Mouse (Mus musculus) regulatory T cell (primary cell): ENCODE measurements around the gene Gpsm1.

Experiments
- in situ Hi-C: fragments of 300-600 bp; cut with MboI, MseI; formaldehyde crosslinking; loops from one replicate; pipeline ENCODE4 v1.15.1; 2025; ENCODE audit warnings: high pct_unique_total_duplicates

The Gpsm1 gene

GRCm38 (mm10) chr2:26315072-26315924 lies at the start of gene Gpsm1:
Gpsm1 (plus strand) TSS chr2:26315515.
- in situ Hi-C loops = no loop called here

- in situ Hi-C loops = no loop called here
Measured at GRCm38 (mm10) chr2:26266066-26266742, 49.1 kb upstream of the Gpsm1 start.

- in situ Hi-C loops = no loop called here
Measured at GRCm38 (mm10) chr2:26268216-26268615, 47.1 kb upstream of the Gpsm1 start.

GRCm38 (mm10) chr2:26273611-26274010 lies 41.7 kb upstream of the Gpsm1 start:
- in situ Hi-C loops = loop anchor here (5.0 kb wide), 1 partner anchor 116 kb away; no protein-coding TSS in a partner anchor

GRCm38 (mm10) chr2:26279712-26280111 lies 35.6 kb upstream of the Gpsm1 start:
- in situ Hi-C loops = no loop called here

- in situ Hi-C loops = no loop called here
Measured at GRCm38 (mm10) chr2:26280594-26280993, 34.7 kb upstream of the Gpsm1 start.

- in situ Hi-C loops = no loop called here
Measured at GRCm38 (mm10) chr2:26285804-26286203, 29.5 kb upstream of the Gpsm1 start.

GRCm38 (mm10) chr2:26286391-26286790 lies 28.9 kb upstream of the Gpsm1 start:
- in situ Hi-C loops = no loop called here

- in situ Hi-C loops = no loop called here
Measured at GRCm38 (mm10) chr2:26290133-26290532, 25.2 kb upstream of the Gpsm1 start.

- in situ Hi-C loops = no loop called here
Measured at GRCm38 (mm10) chr2:26294457-26294856, 20.9 kb upstream of the Gpsm1 start, which contains the start of gene Ccdc187. Ccdc187 (minus strand) TSS chr2:26294557.

- in situ Hi-C loops = no loop called here
Measured at GRCm38 (mm10) chr2:26296606-26297195, 18.6 kb upstream of the Gpsm1 start.

GRCm38 (mm10) chr2:26298208-26298855 lies 17.0 kb upstream of the Gpsm1 start:
- in situ Hi-C loops = no loop called here

- in situ Hi-C loops = no loop called here
Measured at GRCm38 (mm10) chr2:26298856-26299230, 16.5 kb upstream of the Gpsm1 start.

GRCm38 (mm10) chr2:26299336-26299735 lies 16.0 kb upstream of the Gpsm1 start:
- in situ Hi-C loops = no loop called here

GRCm38 (mm10) chr2:26300161-26300807 lies 15.0 kb upstream of the Gpsm1 start:
- in situ Hi-C loops = no loop called here

- in situ Hi-C loops = no loop called here
Measured at GRCm38 (mm10) chr2:26300808-26301174, 14.5 kb upstream of the Gpsm1 start.

GRCm38 (mm10) chr2:26302005-26302503 lies 13.3 kb upstream of the Gpsm1 start:
- in situ Hi-C loops = no loop called here

- in situ Hi-C loops = no loop called here
Measured at GRCm38 (mm10) chr2:26304711-26305110, 10.6 kb upstream of the Gpsm1 start.

GRCm38 (mm10) chr2:26305555-26305954 lies 9.8 kb upstream of the Gpsm1 start:
- in situ Hi-C loops = no loop called here

- in situ Hi-C loops = no loop called here
Measured at GRCm38 (mm10) chr2:26306702-26307101, 8.6 kb upstream of the Gpsm1 start.

- in situ Hi-C loops = no loop called here
Measured at GRCm38 (mm10) chr2:26309739-26310138, 5.6 kb upstream of the Gpsm1 start.
